Mouse (Mus musculus) left cerebral cortex, postnatal 25 days (tissue): ENCODE data around the gene Lhfpl2. TPM values are rescaled to one million over a fixed set of nuclear protein-coding genes. Genes with fewer than 3 reads are reported as not detected.

Experiments used
- DNase-seq, 2 experiments: peaks; one replicate each; pipeline ENCODE4 v3.0.0; 2022; ENCODE audit warnings: low spot score in 2 of 2, mixed read lengths in 1 of 2
- intact Hi-C: fragments of 180-260 bp; cut with DNase I; formaldehyde crosslinking; loops from one replicate; pipeline ENCODE4 v1.15.1; 2025
- total RNA-seq, 2 experiments: library from RNA; stranded (reverse); gene quantifications; 2 replicates each; pipeline ENCODE4 v1.2.3; 2021

The Lhfpl2 gene
- total RNA-seq, 2 experiments from 2014 or later = 13.2 to 18.7 TPM

DNA sequence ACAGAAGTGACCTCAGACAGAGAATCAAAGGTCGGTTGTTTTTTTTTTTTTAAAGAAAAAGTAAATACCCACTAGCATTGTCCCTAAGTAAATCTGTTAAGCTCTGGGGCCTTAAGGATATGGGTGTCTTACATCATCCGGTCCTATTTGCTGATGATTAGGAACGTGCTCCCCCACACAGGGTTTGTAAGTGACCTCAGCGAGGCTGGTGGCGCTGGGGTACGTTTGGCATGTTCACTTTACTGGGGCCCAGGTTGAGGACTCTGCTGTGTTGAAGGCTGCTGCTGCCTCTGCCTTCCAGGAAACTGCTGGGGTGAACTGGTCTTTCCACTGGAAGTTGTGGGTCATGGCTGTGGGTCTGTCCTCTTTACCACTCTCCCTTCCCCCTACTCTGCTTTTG is 106.9 kb downstream of the Lhfpl2 start:
- intact Hi-C loops = no loop called here
- DNase-seq = no peak

DNA sequence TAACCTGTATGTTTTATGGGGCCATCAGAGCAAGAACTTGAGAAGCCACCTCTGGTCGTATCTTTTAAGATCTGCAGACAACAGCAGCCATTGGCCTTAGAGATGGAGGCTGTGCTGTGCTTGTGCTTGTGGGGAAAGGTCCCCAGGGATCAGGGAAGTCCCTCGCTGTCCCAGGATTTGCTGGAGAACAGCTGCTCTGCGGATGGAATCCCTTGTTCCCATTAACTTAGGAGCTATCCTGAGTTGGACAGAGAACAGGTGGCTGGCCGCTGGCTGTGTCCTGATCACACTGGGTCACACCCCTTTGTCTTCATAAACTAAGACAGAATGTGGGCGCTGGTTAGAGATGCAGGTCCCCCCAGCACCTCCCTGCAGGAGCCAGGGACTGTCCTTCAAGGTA is 110.7 kb downstream of the Lhfpl2 start:
- intact Hi-C loops = no loop called here
- DNase-seq = no peak

DNA sequence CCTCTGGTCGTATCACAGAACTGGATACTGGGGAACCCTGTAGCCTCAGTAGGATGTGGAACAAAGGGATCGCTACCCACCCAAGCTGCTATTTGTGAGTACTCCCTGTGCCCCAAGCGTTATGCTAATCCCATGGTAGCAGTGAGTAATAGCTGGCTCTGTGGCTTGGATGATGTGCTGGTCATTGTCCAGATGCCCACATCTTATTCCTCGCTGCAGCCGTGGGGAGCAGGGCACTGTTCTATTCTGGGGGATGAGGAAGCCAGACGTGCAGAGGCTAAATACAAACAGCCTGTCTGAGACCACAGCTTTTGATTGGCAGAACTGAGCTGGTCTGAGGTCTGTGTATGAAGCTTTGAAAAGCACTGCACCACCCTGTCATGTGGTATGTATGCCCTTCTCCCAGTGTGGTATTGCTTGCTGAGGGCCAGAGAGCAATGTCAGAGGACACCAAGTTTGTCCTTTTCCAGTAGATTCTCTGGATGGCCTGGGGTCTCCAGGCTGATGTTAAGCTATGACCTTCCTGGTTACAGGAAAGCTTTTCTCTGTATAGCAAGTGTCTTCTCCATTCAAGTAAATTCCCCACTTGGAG is 111.8 kb downstream of the Lhfpl2 start:
- intact Hi-C loops = no loop called here

DNA sequence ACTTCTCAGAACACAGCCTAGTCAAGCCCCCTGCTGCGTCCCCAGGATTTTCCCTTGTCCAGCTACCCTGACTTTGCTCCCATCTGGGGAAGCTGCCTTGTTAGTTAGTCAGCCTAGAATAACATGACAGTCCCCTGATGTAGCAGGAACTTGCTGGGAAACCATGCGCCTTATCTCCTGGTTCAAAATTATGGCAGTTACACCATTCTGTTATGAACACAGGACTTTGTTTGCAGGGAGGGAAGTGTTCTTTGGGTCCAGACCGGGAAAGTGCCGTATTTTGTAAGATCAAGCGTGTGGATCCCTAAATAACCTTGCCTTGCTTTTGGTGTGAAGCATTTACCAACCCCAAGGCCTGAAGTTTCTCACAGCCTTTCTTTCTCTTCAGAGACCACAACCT is 114.0 kb downstream of the Lhfpl2 start:
- no peak for DNase-seq
- intact Hi-C loops = no loop called here

More for the DNA sequence above, 111.8 kb downstream of the Lhfpl2 start:
- no peak for DNase-seq

DNA sequence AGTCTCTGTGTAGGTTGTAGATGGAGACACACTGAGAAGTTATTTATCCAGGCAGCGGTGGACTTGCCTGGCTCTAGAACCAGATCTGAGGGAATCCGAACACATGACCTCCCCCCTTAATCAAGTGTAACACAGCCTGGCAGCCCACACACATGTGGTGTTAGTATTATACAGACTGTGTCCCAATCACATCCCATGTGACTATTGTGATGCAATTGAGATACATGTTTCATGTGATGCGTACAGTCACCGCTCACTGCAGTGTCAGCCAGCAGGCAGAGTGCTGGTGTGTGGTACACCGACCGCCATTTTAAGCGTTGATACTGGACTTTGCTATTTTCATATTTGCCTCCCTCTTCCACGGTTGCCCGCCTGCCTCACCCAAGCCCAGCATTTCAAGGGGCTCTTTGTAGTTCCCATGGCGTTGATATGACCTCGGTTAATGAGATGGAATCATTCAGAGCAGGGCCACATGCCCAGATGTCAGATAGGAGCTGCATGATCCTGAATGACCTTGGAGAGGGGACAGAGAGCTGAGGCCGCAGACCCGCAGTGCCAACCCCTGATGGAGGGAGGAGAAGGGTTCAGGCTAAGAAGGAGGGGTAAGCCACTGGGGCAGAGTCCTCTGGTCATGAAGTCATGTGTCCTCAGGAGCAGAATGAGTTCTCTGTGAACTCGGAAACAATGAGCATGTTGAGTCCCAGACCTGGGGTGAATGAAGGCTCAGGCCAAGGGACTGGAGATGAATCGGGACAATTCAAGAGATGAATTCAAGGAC is 115.1 kb downstream of the Lhfpl2 start:
- intact Hi-C loops = no loop called here
- DNase-seq = peak in 1 of 2 experiments; percentile 26

DNA sequence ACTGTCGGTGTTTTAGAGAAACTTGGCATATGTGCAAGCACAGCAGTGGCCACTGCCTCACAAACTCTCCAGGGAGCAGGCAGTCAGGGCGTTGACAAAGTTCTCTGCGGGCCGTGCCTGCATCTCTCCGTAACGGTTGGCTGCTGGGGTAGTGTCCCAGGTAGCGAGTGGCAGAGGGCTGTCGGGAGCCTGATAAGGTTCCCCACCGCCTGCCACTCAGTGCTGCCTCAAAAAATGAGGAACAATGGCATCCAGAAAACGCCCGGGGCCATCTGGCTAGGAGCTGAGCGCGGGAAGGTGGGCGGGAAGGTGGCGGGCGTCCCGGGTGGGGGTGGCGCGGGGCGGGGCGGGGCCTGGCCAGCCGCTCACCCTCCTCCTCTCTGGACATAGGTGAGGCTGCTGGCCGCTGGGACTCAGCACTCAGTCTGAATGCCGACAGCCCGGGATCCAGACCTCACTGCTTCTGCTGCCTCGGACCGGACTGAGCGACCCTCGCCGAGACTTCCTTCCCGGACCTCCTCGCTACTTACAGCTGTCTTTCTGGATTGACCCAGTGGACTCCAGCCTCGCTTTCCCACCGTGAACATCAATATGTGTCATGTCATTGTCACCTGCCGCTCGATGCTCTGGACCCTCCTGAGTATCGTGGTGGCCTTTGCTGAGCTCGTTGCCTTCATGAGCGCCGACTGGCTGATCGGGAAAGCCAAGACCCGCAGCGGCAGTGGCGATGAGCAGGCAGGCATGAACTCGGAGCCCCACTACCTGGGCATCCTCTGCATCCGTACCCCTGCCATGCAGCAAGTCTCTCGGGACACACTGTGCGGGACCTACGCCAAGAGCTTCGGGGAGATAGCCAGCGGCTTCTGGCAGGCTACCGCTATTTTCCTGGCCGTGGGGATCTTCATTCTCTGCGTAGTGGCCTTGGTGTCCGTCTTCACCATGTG is 116.3 kb downstream of the Lhfpl2 start:
- DNase-seq = peak in 1 of 2 experiments; percentile 23
- intact Hi-C loops = no loop called here

DNA sequence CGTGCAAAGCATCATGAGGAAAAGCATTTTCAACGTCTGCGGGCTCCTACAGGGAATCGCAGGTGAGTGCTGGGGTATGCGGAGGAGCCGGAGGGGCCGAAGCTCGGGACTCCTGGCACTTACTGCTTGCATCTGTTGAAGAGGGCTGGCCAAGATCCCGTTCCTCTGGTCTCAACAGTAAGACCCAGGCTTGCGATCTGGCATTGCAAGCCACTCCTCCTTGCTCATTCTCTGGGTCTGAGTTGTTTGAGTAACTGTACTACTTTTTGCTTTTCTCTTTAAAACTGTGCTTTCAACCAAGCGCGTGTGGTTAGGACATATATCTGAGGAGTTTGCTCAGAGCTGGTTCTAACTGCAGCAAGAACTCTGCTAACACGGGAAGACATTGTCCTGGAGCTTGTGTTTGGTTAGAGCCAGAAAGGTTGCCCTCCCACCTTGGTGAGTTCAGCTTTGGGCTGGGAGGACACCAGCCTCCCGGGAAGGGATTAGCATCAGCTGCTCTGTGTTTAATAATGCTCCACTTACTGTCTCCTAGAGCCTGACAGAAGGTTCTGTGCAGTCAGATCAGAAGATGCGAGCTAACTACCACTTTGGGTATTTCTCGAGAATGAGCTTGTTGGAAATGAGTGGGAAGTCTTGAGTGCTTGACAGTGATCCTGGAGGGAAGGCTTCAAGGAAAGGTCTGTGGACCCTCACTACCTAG is 117.1 kb downstream of the Lhfpl2 start:
- DNase-seq = peak in 1 of 2 experiments; percentile 26
- intact Hi-C loops = no loop called here

DNA sequence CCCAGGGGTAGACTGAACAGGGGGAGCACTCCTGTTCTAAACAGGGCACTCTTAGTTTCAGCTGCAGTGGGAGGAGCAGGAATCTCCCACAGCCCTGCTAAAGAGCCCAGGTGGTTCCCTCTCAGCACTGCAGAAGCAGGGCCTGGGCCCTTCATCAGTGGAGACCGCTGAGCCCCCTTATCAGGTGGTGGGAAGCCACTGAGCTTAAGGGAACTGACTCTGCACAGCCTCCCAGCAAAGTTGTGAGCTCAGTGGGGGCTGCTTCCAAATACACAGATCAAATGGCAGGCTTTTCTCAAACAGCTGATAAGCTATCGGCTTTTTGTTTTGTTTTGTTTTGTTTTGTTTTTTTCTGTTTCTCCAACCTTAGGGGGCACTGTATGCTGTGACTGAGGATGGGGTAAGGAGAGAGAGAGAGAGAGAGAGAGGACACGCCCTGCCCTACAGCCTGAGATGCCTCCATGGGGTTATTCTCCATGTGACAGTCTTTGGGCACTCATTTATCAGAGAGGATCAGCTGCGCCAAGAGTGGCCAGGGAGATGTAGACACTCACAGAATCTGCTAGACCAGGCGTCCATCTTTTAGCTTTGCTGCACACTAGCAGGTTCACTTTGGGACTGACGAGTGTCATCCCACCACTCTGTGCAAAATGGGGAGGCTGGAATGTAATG is 117.9 kb downstream of the Lhfpl2 start:
- no peak for DNase-seq
- intact Hi-C loops = no loop called here

DNA sequence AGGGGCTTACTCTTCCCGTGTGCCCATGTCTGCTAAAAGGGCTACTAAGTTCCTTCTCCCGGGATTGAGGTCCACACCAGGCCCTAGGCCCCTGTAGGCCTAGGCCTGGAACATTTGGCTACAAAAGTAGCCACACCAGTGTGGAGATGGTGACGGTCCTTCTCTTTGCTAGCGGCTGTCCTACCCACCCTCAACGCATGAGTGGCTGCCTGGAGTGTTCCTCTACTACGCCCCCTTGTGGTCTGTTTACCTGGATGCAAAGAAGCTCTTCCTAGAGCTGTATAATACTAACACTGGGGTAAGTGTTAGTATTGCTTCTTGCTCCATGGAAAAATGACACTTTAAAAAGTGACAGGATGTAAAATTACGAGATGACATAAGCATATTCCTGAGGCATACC is 119.6 kb downstream of the Lhfpl2 start:
- DNase-seq = no peak
- intact Hi-C loops = no loop called here

DNA sequence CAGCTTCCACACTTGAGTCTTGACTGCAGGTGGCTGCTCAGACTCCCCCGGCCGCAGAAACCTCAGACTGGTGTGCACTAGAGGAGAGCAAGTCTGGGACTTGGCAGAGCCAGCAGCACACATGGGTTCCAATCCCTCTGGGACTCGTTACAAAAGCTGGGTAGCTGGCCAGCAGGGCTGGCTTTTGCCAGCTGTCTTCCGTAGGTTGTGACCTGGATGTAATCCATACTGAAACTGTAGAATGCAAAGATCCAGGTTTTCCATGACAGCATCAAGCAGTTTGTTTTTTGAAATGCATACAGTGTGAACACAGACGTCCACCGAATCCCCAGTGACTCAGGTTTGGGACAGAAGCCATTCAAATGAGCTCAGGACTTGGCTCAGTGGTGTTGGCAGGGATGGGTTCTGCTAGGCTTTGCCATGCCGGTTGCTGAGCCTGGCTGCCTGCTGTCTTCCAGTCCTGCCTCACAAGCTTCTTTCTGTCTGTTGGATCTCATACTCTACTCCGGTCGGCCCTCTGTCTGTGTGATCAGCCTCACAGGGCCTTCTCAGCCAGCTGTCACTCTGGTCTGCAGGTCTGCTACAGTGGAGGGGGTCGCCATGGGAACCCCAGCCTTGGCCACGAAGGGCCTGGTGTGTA is 120.9 kb downstream of the Lhfpl2 start:
- peak; percentile 45 to 92 for DNase-seq
- intact Hi-C loops = no loop called here

DNA sequence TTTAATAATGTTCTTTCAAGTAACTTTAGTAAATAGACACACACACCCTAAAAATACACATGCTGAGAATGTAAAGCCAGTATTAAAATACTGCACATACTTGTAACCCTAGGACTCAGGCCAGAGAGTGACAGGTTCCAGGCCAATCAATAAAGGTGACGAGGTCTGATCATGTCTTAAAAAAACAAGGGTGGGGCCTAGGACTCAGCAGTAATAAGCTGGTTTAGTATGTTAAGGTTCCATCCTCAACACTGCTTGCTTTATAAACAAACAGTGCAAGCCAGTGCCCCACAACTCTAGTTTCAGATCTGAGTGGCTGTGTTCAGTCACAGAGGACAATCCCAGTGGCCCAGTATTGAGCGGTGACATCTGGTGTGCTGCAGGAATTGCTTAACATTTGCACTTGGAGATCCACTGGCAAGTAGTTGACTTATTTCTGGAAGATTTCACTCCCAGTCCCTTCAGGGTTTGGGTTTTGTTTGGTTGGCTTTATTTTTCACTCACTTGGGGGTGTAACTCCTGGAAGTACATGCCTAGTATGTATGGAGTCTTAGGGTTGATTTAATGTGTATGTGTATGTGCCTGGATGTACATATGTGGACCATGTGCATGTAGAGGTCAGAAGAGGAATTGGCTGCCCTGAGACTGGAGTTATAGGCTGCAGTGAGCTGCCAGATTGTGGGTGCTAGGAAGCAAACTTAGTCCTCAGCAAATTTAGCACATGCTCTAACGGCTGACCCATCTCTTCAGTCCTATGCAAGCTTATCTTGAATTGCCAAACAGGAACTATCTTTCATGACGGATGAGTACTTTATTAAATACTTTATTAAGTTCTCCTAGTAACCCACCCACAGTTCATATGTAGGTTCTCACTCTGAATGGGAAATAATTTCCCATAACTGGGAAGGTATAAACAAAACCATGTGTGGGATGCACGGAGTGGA is 123.2 kb downstream of the Lhfpl2 start:
- intact Hi-C loops = no loop called here
- DNase-seq = no peak

DNA sequence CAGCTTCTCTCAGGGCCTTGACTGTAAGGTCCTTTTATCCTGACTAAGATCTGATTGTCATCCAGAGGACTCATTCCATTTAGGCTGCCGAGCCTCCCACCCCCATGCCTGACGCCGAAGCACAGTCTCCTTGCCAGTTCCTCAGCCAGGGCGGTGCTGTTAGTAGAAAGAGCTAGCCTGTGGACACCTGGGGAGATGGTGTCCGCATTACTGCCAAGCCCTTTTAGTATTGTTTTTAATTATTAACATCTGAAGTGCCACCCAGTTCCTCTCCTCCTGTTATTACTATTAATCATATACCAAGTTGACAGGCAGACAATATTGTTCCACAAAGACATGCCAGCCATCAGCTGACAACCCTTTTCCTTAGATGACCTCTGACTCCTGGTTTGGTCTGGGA is 124.4 kb downstream of the Lhfpl2 start:
- intact Hi-C loops = no loop called here

DNA sequence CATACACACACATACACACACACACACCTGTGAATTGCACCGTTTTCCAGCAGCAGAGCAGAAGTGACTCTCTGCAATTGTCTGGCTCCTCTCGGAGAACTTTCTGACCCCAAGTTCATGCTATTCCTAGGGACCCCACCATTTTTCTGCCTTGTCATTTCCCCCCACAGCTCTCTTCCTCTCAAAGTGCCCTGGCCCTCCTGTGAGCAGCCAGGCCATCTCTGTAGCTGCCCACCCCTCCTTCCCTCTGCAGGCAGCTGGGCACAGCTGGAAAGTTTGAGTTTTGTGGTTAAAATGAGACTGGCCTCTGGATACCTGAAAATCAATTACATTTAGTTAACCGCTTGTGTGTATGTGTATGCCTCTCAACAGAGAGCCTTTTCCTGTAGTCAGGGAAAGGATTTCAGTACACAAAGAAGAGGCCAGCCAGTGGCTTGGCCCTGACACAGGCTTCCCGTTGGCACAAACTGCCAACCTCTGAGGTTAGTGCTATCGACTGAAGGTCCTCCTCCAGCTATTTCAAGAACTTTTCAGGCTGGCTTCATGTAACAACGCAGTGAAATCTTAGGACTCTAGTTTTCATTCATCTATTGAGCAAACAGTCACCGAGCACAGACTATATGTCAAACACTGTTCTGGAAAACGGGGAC is 125.9 kb downstream of the Lhfpl2 start:
- intact Hi-C loops = no loop called here
- no peak for DNase-seq

More for the DNA sequence above, 124.4 kb downstream of the Lhfpl2 start:
- no peak for DNase-seq

DNA sequence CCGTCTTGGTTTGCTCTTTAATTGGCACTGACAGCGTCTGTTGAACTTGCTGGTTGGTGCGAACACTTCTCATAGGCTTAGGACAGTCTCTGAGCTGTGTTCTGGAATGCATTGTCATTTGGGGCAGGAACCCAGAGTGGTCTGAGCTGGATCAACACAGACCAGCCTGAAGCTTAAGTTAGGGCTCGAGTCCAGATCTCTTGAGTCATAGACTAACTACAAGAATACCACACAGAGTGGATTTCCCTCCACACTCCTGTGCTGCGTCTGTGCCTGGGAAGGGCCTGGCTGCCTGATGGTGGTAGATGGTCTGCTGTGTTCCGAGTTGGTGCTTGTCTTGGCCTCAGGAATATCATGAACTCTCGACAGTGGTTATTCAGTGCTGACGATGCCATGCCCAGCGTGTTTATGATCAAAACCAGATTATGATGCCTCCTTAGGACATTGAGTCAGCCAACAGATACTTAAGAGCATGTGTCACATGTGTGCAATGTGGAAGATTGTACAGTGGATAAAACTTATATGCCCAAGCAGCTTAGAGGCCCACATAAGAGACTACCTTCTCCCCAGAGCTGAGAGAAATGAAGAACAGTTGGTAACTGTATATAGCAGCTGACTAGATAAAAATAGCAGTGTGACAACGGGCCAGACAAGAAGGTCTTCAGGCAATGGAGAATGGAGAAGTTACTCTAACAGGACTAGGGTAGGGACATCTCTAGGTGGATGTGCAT is 127.3 kb downstream of the Lhfpl2 start:
- intact Hi-C loops = no loop called here
- DNase-seq = peak in 1 of 2 experiments; percentile 43

DNA sequence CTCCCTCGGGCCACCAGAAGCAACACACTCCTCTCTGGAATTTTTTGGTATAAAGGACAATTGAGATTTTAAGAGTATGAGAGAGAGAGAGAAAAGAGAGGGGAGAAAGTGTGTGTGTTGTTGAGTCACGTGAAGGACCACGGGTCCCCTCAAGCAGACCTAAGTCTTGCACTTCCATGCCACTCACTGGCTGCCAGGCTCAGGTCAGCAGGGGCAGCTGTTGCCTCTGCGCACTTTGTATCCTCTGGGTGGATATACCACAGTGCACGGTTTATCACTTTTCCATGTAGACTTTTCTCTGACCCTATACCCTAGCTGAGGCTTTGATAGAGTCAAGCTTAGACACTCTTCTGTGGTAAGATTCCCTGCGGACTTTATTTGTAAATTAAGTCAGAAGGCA is 128.0 kb downstream of the Lhfpl2 start:
- intact Hi-C loops = no loop called here

DNA sequence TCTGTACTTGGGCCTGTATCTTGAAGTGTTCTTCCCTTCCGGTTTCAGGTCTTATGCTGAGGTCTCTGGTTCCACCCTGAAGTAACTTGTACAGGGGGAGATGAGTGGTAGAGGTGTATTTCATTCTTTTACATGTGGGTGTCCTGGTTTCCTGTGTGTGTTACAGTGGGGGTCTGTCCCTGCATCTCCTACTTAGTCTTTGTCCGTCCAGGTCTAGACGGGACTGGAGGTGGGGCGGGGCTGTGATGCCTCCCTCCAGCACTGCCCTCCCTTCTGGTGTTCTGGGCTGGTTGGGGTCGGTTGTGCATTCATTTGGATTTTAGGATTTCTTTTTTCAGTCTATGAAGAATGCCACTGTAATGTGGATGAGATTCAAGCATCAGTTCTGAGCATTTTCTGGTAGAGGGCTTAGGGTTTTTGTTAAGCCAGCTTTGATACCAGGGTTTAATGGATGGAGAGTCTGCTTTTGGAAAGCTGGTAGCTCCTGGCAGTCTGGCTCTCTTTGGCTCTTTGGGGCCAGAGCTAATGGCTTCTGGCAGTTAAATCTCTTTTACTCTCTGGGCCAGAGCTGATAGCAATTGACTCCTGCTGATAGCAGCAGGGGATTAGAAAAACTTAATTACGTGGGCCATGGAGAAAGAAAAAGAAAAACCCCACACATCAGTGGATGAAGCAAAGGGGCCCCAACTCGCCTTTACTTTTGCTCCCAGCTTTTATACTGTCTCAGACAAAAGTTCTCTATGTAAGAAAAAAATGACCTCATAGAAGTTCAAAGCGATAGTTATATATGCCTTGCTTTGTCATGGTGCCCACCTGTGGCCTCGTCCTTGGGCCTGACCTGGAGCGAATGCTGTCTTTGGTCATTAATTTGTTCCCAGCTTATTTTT is 130.8 kb downstream of the Lhfpl2 start:
- no peak for DNase-seq
- intact Hi-C loops = no loop called here

More for the DNA sequence above, 128.0 kb downstream of the Lhfpl2 start:
- no peak for DNase-seq
